Mouse (Mus musculus) mature B cell (primary cell): ENCODE measurements around the gene Gm9837.

Experiments used
- in situ Hi-C: fragments of 300-500 bp; cut with MboI; formaldehyde crosslinking; loops from 2 replicates; pipeline ENCODE4 v1.14.3; 2019

Gm9837 gene

GRCm38 (mm10) chr11:53486822-53487594 is 16.7 kb upstream of the Gm9837 start:
- in situ Hi-C loops: no loop called here

GRCm38 (mm10) chr11:53486351-53486750 is 16.1 kb upstream of the Gm9837 start:
- in situ Hi-C loops: no loop called here

GRCm38 (mm10) chr11:53485719-53486118 is 15.4 kb upstream of the Gm9837 start:
- in situ Hi-C loops: no loop called here

GRCm38 (mm10) chr11:53483159-53483891 is 13.0 kb upstream of the Gm9837 start:
- in situ Hi-C loops: no loop called here

- in situ Hi-C loops: no loop called here
Observed at GRCm38 (mm10) chr11:53481088-53481730, 10.9 kb upstream of the Gm9837 start.

- in situ Hi-C loops: no loop called here
Observed at GRCm38 (mm10) chr11:53479783-53480301, 9.6 kb upstream of the Gm9837 start, which contains the start of the genes Gm9945 and Sowaha. Gene Gm9945 (plus strand): TSS chr11:53480166. Gene Sowaha (minus strand): TSS chr11:53480274.

GRCm38 (mm10) chr11:53479171-53479782 is 9.0 kb upstream of the Gm9837 start:
- in situ Hi-C loops: no loop called here

GRCm38 (mm10) chr11:53478383-53479170 is 8.3 kb upstream of the Gm9837 start:
- in situ Hi-C loops: no loop called here

- in situ Hi-C loops: no loop called here
Observed at GRCm38 (mm10) chr11:53477833-53478232, 7.6 kb upstream of the Gm9837 start.

- in situ Hi-C loops: no loop called here
Observed at GRCm38 (mm10) chr11:53475620-53476019, 5.3 kb upstream of the Gm9837 start.

- in situ Hi-C loops: no loop called here
Observed at GRCm38 (mm10) chr11:53472709-53473108, 2.4 kb upstream of the Gm9837 start.

- in situ Hi-C loops: no loop called here
Observed at GRCm38 (mm10) chr11:53469294-53469967, 848 bp downstream of the Gm9837 start.

GRCm38 (mm10) chr11:53466231-53466971 is 3.9 kb downstream of the Gm9837 start:
- in situ Hi-C loops: no loop called here

- in situ Hi-C loops: no loop called here
Observed at GRCm38 (mm10) chr11:53463551-53464424, 6.5 kb downstream of the Gm9837 start.

- in situ Hi-C loops: no loop called here
Observed at GRCm38 (mm10) chr11:53461727-53462126, 8.6 kb downstream of the Gm9837 start.

GRCm38 (mm10) chr11:53460192-53460591 is 10.1 kb downstream of the Gm9837 start:
- in situ Hi-C loops: no loop called here

- in situ Hi-C loops: no loop called here
Observed at GRCm38 (mm10) chr11:53458996-53459395, 11.3 kb downstream of the Gm9837 start.

GRCm38 (mm10) chr11:53457372-53457954 is 12.8 kb downstream of the Gm9837 start:
- in situ Hi-C loops: no loop called here
